Mouse (Mus musculus) 416B (cell line): ENCODE data around the gene Krcc1.
"Not testable (repeated sequence)": the region's sequence is repeated elsewhere in the genome, so short reads cannot be mapped to it uniquely, and the experiment has no call there.

ENCODE experiments used
- DNase-seq: peaks from one replicate; pipeline ENCODE4 v3.0.0; 2011; ENCODE audit warnings: low read depth

Gene Krcc1

GRCm38 (mm10) chr6:71262142-71262833, 9.2 kb upstream of the Krcc1 start:
- DNase-seq = no peak

DNA sequence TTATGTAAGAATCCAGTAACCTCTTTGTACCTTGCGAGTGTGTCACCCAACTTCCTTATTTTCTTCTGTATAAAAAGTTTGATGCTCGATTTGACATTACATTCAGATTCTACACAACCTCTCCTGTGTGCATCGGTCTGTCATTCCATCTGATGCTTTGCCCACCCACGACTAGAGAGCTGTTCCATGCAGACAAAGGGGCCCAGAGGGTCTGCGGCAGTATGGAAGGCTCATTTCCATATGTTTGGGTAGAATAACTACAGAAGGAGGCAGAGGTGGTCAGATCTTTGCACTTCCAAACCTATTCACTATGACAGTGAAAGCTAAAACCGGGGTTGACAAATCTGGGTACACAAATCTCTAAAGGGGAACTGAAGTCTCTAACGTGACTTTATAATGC, 3.9 kb upstream of the Krcc1 start:
- DNase-seq = not testable (repeated sequence)

GRCm38 (mm10) chr6:71268929-71269685, 2.4 kb upstream of the Krcc1 start:
- peak; percentile 79 for DNase-seq

GRCm38 (mm10) chr6:71269686-71270050, 1.8 kb upstream of the Krcc1 start:
- peak; percentile 31 for DNase-seq

GRCm38 (mm10) chr6:71270301-71271056, 998 bp upstream of the Krcc1 start:
- DNase-seq = peak; percentile 96

GRCm38 (mm10) chr6:71271057-71271388, 454 bp upstream of the Krcc1 start:
- DNase-seq = no peak

- DNase-seq = peak; percentile 50
Observed at GRCm38 (mm10) chr6:71272316-71272741, 852 bp downstream of the Krcc1 start.

DNA sequence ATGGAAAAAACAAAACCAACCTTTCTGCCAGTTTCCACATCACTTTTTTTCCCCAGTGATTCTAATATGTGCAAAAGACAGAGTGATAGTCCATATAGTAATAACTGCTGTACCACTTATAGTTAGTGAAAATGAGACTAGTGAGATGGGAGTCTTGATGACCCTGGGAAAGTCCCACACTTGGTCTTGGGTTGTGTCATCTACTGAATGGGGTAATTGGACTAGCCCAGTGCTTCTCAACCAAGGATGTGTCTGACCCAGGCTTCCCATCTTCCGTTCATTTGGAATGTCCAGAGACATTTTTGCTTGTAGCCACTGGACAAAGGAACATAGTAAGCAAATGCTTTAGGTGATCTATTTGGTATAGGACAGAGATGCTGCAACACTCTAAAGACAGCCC, 2.2 kb downstream of the Krcc1 start:
- no peak for DNase-seq

- DNase-seq = no peak
Observed at GRCm38 (mm10) chr6:71274621-71275020, 3.1 kb downstream of the Krcc1 start.

- DNase-seq = peak; percentile 83
Observed at GRCm38 (mm10) chr6:71279418-71279817, 7.9 kb downstream of the Krcc1 start.

DNA sequence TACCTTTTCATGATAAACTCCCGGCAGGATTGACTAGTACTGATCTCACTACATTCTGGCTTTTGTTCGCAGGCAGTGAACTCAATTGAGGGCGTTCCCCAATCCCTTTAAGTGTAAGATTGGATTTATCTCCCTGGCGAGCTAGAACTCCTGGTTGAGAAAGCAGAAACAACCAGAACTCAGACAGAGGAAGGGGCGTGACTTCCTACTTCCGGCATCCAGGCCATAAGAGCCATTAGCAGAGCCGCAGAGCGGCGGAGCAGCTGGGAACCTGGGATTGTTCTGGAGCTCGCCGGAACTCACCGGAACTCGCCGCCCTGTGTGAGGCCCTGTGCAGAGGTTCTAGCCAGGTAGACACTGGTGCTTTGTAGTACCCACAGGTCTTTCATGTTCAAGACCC, 22.0 kb downstream of the Krcc1 start:
- no peak for DNase-seq

GRCm38 (mm10) chr6:71295303-71295702, 23.8 kb downstream of the Krcc1 start:
- peak; percentile 32 for DNase-seq

- DNase-seq = no peak
Observed at GRCm38 (mm10) chr6:71298051-71298450, 26.6 kb downstream of the Krcc1 start.

DNA sequence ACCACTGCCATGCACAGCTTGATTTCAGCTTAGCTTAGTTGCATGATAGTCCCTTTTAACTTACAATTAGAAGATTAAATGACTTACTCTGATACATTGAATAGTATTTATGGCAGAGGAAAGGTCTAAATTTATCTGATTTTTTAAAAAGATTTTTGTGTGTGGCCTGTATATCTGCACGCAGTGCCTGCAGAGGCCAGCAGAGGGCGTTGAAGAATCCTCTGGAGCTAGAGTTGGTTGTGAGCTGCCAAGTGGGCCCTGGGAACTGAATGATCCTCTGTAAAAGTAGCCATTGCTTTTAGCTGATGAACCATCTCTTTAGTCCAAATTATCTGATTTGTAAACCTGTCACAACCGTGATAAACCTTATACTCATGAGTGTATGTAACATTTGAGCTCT, 27.3 kb downstream of the Krcc1 start:
- peak; percentile 32 for DNase-seq

- DNase-seq = no peak
Observed at GRCm38 (mm10) chr6:71302097-71302731, 30.7 kb downstream of the Krcc1 start.

GRCm38 (mm10) chr6:71307486-71307885, 36.0 kb downstream of the Krcc1 start:
- DNase-seq = no peak

DNA sequence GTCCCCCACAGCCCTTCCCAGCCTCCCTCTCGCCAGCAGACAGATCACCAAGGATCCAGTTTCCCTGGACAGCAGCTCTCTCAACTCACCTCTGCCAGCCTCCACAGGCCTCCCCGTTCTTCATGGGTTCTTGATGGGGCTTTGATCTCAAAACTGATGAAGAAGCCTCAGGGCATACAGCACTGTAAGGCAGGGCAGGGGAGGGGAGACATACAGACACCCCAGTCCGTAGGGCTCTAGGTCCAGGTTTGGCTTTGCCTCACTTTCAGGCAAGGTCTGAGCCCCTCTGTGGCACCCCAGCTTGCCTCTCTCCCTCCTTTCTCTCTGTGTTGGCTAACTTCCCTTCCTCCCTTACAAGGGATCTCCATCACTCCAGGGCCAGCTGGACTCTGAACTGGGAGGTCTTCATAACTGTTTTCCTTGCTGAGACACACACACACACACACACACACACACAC, 50.4 kb downstream of the Krcc1 start, which contains the start of gene Smyd1:
TSS of gene Smyd1 (minus strand) at position 408 of the 458 bp plus-strand sequence.
- DNase-seq = no peak

DNA sequence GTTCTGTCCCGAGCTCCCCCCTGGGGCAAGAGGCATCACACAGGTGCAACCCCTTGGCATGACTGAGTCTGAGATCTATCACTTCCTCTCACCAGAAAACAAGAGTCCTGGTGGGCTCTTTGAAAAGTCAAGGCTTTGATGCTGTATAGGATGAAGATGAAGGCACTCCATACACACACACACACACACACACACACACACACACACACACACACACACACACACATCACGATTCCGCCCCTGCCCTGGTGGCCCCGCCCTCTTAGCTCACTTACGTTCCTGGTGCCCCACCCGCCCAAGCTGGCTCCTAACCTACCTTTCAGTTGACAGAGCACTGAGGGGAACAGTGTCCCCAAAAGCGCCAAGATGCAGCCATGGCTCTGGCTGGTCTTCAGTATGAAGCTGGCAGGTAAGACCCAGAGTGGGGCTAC, 51.0 kb downstream of the Krcc1 start, which contains the start of gene Cd8b1:
TSS of gene Cd8b1 (plus strand) at position 298 of the 431 bp plus-strand sequence.
- DNase-seq = no peak

DNA sequence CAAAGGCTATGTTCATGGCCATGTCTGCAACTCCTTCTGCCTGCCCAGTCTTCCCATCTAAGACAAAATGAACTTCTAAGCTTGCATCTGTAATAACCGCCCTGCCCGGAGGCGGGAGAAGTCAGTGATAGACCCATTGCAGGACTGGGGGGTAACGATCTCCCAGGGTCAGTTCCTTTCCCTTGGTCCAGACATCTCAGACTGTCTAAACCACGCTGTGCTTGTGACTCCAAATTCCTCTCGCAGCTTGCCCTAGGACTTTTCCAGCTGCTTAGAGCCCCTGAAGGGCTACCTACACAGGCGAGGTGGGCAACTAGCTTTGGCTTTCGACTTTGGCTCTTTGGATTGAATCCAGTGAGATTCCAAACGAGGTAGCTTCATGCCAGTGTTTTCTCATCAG, 53.3 kb downstream of the Krcc1 start:
- no peak for DNase-seq

DNA sequence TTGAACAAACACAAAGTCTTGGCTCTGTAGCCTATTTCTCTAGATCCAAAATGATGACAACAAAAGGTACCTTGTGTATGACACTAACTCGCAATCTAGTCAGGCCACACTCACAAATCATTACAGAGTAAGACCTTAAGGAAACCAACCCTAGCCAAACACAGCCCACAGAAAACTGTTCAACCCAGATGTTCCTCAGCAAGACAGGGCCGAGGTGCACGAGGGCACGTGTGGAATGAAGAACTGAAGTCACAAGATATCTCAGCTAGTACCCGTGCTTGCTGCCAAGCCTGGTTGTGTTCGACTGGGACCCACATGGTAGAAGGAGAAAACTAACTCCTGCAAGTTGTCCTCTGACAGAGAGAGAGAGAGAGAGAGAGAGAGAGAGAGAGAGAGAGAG, 58.4 kb downstream of the Krcc1 start:
- no peak for DNase-seq

- DNase-seq = no peak
Observed at GRCm38 (mm10) chr6:71330486-71330885, 59.0 kb downstream of the Krcc1 start.

- DNase-seq = not testable (repeated sequence)
Observed at GRCm38 (mm10) chr6:71331491-71331890, 60.0 kb downstream of the Krcc1 start.
